Mouse (Mus musculus) spleen, postnatal 36 days (tissue): ENCODE results near the gene Prmt6.

ENCODE experiments used
- DNase-seq, 2 experiments: peaks; one replicate each; pipeline ENCODE4 v3.0.0; 2022; ENCODE audit warnings: low spot score in 2 of 2, mixed read lengths in 1 of 2

The Prmt6 gene

DNA sequence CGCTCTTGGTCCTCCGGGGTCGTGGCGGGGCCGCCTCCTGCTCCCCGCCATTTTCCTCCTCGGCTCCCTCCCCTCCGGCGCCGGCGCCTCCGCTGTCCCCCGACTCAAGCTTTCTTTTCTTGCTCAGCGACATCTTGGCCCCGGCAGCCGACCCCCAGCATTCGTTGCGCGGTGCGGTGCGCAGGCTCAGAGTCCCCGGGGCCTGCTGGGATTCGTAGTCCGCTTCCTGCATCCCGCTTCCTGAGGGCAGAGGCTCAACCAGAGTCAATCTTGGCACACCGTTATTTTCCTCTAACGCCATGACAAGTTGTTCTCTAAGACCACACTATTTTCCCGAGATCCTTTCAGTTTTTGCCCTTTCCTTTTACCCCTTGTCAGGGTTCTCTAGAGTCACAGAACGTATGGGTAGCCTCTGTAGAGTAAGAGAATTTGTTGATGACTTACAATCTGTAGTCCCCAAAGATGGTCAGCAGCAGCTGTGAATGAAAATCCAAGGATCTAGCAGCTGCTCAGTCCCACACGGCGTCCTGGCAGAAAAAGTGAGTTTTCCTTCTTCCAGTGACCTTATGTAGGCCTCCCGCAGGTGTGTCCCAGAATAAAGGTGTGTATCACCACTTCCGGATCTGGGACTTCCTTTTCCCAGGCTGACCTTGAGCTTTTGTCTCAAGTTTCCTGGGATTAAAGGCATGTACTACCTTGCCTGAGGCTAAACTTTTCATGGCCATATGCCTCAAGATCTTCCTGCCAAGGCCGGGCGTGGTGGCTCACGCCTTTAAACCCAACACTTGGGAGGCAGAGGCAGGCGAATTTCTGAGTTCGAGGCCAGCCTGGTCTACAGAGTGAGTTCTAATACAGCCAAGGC is at the start of gene Prmt6:
TSS of gene Prmt6 (minus strand) at position 160 of the 862 bp plus-strand sequence.
- DNase-seq, result peak; percentile 85 to 87

DNA sequence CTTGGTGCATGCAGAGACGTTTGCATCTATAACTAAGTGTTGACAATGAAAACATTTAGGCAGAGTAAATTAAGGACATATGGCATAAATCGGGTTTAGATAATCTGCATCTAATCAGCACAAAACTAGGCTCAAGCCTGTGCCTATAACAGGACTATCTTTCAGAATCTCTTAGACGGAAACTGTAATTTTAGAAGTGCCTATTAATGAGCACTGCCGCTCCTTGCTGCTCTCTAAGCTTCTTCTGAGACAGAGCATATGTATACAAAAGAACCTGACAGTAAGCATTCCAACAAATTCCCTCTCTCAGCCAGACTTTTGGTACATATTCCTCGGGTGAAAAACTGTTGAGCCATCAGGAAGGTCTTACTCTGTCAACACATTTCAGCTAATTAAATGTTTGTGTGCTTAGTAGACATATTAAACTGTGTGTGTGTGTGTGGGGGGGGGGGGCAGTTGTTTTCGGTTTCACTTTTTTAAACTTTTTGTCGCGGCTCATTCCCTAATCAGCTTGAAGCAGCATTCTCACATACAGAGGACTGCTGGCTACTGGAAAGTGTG is 39.8 kb upstream of the Prmt6 start:
- no peak for DNase-seq

DNA sequence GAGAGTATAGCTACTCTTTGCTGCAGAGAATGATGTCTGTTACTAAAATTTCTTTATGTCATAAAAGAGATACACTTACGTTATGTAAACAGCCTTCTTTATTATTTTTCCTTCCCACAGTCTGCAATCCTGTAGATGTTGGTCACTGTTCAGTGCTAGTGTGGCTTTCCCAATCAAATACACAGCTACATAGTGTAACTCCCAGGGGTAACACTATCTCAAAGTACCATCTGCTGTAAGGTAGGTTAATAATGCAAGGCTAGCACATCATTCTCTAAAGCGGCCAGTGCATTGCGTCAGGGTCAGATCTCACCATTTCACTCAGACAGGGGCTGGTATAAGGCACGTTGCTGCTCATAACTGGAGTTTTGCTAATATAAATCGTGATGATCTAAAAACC is 31.9 kb upstream of the Prmt6 start:
- no peak for DNase-seq

DNA sequence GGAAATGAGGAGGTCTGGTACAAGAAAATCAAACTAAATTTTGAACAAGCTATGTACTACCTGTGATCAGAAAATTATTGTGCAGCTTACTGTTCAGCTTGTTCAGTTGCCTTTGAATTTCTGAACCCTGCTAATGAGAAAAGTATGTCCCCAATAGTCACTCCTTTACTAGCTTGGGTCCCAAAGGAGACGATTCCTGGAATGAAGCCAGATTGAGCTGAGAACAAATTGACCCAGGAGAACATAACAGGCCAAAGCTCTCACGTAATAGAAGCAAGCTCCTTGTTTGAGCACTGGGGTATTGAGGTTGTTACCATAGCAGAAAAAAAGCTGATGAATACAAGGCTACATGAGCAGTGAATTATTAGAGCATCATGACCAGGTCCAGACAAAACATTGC is 17.0 kb upstream of the Prmt6 start:
- no peak for DNase-seq

DNA sequence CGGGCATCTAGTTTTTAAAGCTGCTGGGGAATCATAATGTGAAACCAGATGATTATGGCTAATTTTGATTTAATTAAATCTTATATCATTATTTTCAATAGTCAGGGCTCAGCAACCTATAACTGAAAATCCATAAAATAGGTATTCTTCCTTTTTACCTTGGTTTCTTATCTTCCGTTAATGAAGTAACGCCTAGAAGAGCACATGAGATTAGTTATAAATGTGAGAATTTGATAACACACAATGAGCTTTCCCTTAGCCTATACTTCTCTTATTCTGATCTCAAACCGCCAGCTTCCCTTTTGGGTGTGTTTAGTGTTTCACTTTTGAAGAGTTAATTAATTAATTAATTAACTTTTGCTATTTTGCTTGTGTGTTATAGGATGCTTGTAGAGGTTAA is 2.3 kb upstream of the Prmt6 start:
- DNase-seq, result no peak

DNA sequence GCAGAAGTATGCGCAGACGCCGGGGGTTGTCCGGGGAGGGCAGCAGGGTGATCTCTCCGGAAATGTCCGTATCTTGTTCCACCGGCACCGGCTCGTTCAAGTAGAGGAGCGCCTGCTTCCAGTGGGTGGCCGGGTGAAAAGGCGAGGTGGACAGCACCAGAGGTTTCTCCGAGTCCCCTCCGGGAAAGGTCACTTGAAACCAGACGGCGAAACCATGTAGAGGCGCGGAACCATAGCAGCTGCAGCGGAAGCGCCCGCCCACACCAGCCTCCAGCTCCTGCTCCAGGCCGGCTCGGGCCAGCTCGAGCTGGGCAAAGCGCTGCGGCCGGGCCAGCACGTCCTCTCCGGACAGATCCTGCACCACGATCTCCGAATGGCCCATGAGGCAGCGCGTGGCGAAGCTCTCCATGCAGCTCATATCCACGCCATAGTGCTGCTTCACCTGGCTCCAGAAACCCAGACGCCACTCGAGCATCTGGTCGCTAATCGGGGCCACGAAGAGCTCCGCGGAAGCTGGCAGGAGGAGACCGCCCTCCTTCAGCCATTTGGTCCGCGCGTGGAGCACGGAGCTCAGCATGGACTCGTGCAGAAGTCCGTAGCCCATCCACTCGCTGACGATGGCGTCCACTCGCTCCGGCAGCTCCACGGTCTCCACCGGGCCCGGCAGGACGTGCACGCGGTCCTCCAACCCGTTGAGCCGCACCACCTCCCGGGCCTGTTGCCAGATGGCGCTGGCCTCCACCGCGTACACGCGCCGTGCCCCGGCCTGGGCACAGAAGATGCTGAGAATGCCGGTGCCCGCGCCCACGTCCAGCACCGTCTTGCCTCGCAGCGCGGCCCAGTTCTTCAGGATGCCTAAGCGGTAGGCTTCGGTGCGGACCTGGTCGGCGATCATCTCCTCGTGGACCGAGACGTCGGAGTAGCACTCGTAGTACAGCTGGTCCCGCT is 633 bp downstream of the Prmt6 start:
- peak; percentile 37 to 52 for DNase-seq

DNA sequence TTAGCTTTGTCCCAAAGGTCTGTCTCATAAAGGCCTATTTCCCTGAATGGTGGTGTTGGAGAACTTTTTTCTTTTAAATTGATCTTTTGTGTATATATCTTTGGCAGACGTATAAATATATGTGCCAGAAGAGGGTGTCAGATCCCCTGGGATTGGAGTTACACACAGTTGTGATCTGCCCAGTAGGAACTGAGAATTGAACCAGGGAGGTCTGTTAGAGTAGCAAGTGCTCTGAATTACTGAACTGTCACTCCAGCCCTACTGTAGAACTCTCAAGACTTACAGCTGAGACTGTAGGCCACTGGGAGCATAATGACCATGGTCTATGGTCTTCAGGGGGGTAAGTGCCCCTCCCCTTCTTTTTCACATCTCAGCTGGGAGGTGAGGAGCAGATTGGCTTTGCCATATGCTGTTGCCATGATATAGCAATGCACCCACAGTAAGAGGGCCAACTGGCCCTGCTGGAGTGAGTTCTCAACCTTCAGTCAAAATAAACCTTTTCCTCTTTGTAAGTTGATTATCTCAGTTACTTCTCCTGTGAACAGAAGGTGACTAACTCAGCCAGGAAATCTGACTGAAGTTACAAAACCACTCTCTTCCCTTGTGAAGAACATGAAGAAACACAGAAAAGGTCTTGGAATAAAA is 13.9 kb downstream of the Prmt6 start:
- no peak for DNase-seq
